Mouse (Mus musculus) kidney, adult 18-20 months (tissue): ENCODE measurements around the gene Smc1b.

ENCODE experiments used
- DNase-seq: peaks from one replicate; pipeline ENCODE4 v3.0.0; 2021

Gene Smc1b

DNA sequence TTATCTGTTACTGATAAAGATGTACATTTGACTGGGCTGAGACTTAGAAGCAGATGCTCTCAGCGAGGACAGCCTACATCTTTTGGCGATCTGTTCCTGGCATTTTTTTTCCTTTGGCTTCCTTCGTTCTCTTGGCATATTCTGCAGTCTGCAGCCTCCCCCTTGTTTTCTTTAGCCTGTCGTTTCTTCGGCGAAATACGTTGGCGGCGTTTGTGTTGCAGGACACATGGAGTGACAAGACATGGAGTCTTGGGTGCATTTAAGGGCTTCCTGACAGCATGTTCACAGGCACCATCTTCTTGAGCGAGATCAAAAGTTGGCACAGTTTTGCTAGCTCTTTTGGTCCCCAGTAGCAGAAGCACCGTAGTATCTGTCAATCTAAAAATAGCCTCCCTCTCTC, 116.0 kb downstream of the Smc1b start:
- DNase-seq, result no peak
